Mouse (Mus musculus): ENCODE results near the gene Uchl3. TPM values are rescaled to one million over a fixed set of nuclear protein-coding genes. Genes with fewer than 3 reads are reported as not detected.

Uchl3 gene
- total RNA-seq, 2 experiments from 2014 or later = 61.7 to 64.5 TPM

DNA sequence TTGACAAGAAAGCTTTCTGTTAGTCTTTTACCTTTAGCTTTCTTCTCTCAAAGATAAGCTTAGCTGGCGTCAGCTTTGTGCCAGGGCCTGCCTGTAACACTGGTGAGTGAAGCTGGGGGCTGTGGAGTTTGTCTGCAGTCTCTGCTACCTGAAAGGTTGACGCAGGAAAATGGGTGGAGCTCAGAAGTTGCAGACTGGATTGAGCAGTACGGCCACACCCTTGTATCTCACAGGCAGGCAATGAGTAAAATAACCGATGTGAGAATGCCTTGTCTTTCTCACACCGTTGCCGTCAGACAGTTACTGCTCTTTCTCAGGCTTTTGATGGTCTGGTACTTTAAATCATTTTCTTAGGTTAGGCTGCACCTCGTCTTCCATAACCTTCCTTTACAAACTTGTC, 12.3 kb downstream of the Uchl3 start:
- no peak for DNase-seq (ENCODE audit: low spot score in 2 of 2)

DNA sequence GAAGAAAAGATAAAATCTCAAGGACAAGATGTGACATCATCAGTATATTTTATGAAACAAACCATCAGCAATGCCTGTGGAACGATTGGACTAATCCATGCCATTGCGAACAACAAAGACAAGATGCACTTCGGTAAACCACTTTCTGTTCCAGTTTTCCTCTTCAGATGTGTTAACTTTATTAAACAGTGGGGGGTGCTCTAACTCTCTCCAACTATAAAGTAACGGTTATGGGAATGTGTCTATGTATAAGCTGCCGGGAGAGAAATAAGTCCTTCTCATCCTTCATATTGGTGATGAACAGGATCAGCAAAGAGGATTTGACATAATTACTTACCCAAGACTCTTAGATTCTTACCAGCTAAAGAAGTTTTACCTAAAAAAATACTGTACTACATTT, 12.8 kb downstream of the Uchl3 start:
- DNase-seq (ENCODE audit: low spot score in 2 of 2) = no peak

DNA sequence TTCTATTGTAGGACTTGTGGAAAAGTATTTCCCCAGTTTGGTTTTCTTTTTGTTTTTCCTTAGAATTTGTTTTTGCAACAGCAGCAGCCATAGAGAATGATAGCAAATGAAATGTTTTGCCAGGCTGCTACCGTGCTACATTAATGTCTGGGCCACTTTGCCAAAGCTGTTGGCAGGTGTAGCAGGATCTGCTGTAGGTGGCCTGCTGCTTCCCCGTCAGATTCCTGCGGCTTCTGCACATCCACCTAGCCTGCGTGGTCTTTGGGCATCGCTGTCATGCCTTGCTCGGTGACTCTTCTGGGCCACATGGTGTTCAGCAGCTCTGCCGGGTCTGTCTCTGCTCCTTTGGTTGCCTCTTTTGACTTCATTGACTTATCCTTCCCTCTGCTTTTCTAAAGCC, 14.9 kb downstream of the Uchl3 start:
- no peak for DNase-seq (ENCODE audit: low spot score in 2 of 2)

DNA sequence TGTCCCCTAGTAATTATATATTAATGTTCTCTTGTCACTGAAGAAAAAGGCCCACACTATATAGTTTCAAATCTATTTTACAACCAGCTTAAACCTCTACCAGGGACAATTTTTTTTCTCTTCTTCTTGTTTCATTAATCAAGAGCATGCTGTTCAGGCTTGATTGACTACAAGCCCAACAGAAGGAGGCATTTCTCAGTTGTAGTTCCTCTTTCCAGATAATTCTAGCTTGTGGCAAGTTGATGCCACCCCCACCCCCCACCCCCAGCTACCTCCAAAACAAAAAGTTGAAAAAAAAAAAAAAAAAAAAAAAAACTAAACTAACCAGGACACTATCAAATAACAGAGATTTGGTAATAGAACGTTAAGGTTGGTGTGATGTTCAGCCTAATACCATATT, 18.5 kb downstream of the Uchl3 start:
- no peak for DNase-seq (ENCODE audit: low spot score in 2 of 2)

DNA sequence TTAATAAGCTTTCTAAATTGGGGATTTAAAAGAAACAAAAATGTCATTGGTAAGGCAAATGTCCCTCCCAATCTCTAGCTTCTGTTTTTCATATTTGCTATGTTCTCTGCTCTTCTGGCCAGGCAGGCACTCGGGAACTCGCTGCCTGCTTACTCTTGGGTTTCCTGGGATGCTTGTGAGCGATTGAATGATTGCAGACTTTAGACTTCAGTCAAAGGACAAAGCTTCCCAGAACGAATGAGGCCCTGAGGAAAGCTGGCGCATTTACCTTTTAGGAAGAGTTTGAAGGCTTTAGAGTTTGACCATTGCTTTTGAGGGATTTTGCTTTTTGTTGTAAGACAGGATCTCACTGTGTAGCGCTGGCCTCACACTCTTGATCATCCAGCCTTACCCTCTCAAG, 33.9 kb downstream of the Uchl3 start:
- DNase-seq (ENCODE audit: low spot score in 2 of 2) = no peak

DNA sequence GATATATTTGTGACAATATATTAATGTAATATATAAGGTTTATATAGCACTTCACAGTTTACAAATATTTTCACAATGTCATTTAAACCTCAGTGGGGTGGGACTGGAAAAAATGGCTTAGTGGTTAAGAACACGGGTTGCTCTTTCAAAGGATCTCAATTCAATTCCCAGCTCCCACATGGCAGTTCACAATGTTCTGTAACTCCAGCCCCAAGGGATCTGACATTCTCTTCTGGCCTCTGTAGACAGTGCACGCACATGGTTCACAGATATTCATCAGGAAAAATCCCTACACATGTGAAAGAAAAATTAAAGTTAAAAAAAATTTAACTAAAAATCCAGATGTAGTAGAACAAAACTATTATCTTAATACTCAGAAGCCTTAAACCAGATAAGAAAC, 34.6 kb downstream of the Uchl3 start:
- no peak for DNase-seq (ENCODE audit: low spot score in 2 of 2)

DNA sequence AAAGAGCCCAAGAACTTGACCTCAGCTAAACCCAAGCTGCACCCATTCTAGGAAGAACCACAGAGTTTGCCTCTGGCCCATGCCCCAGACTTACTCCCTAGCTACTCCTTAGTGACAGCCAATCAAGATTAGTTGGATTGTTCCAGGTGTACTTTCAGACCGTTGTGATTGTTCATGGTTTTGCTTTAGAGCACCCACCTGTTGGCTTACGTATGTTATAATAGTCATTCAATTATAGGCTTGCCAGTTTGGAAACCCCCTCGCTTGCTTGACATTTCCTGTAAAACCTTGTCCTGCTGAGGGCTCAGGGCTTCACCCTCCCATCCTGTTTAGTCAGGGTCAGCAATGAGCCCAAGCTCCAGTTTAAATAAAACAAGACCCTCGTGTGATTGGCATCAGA, 50.7 kb downstream of the Uchl3 start:
- no peak for DNase-seq (ENCODE audit: low spot score in 2 of 2)

DNA sequence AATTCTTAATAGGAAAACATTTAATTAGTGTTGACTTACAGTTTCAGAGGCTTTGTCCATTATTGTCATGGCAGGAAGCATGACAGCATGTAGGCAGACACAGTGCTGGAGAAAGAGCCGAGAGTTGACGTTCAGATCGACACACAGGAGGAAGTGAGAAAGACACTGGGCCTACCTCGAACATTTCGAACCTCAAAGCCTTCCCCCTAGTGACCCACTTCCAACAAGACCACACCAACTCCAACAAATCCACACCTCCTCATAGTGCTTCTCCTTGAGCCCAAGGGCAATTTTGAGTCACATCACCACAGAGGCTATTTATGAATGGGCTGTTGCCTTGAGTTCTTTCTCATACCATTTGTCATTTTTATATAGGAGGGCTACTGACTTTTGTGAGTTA, 53.3 kb downstream of the Uchl3 start:
- DNase-seq (ENCODE audit: low spot score in 2 of 2) = no peak

DNA sequence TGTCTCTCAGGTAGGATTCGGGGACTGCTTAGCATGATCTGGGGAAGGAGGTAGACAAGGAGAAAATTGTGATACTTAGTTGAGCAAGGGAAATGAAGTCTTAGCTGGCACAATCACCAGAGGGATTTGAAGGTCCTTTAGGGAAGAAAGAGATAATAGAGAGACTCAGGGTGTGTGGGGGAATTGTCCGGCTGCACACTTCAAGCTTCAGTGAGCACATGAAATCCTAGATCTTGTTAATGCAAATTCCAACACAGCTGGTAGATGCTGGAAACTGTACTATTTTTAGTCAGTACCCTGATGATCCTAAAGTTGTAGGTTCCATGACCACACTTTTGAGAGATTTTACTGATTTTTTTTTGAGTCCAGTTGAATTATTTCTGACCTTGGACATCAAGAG, 60.6 kb downstream of the Uchl3 start:
- DNase-seq (ENCODE audit: low spot score in 2 of 2) = no peak

DNA sequence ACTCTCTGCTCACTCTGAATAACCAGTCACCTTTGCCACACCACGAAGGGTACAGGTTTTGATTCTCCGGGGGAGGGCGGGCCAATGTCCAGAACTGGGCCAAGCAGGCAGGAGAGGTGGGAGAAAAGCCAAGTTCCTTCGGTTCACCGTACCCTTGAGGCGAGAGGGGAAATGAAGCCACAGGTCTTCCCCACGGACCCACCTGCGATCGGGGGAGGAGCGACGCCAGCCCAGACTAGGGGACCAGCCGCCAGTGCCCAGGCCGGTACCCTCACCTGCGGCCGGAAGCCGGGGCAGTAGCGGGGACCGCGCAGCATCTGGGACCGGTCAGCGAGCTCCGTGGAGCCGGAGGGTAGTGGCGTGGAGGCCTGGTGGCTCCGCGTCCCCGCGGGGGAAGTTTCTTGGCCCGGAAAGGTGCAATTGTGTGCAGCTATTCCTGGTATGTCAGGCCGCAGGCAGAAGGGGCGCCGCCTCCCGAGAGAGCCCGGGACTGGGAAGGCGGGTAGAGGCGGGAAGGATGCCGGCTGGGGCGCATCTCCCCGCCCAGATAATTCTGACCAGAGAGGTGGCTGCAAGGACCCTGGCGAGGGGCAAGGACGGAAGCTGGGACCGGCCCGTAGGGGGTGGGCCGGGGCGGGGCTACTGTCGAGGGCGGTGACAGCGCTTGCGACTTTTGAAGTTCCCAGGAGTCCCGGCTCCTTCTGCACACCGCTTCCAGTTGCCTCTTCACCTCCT, 75.6 kb downstream of the Uchl3 start, which contains the start of the genes Gm9922 and Lmo7:
TSS of gene Gm9922 (minus strand) at position 578 of the 735 bp plus-strand sequence.
TSS of gene Lmo7 (plus strand) at position 721 of the 735 bp plus-strand sequence.
- peak; percentile 9 to 10 for DNase-seq (ENCODE audit: low spot score in 2 of 2)

DNA sequence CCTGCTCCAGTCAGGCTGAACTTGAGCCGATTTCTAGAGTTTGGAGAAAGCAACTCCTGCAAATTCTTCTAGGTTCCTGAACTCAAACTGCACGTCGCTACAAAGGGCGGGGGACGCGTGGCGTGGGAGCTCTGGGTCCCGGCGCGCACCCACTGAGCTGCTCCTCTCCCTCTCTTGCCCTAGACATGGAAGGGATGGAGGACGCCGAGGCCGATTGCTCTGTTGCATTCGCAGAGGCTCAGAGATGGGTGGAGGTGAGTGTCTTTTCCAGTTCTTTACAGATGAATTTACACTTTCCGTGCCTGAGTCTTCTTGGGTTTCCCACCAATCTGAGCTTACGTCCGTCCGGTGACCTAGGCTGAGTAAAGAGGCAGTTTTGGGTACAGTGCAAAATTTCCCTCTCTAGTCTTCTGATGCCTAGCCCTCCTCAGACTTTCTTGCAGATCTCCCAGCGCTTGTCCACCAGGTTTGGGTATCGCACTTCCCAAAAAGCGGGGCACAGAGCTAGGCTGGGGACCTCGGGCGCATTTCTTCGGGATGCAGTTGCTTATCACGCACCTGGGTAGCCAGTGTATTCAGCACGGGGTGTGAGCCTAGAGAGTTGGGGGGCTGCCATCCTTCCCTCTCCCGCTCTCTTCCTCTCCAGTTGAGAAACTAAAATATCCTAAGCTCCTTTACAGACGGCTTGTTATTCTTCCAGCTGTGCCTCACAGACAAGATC, 76.4 kb downstream of the Uchl3 start:
- no peak for DNase-seq (ENCODE audit: low spot score in 2 of 2)

DNA sequence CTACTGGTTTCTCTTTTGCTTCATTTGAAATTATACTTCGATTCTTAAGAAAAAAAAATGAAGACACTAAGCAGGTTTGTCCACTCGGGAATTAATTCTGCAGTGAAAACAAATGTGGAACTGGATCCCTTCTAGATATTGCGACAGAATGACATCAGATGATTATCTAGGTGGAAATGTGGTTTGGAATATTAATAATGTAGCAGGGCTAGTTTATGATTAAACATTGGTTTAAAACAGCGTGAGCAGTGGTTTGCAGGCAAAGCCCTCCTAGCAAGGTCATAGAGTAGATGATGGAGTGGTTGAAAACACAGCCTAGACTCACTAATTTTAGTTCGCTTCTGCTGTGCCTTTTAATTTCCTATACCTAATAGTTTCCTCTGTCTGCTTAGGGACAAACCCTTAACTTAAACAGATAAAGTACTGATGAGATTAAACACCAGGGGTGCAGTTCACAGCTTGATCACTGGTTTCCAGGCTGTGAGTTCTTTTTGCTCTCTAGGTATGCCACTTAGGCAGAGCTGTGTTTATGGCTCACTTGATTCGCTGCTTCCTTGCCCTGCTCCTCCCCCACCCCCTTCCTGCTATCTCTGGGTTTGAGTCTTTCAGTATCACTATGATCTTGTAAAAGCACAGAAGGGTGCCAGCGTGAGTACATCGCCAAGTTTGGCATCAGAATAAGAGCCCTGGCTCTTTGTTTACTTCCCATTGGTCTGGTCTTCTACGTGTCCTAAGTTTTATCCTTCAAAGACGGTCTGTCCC, 80.0 kb downstream of the Uchl3 start:
- DNase-seq (ENCODE audit: low spot score in 2 of 2) = no peak

DNA sequence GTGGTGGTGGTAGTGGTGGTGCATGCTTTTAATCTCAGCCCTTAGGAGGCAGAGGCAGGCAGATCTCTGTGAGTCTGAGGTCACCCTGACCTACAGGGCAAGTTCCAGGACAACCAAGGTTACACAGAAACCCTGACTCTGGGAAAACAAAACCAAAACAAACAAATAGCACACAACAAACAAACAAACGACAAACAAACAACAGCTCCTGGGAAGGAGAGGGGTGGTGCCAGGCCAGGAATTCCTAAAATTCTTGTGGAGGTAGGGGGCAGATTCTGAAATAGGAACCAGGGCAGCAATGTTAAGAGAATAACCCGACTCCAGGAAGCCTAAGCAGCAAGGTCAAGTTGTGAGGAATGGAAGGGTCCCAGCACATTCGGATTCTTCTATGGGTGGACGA, 83.7 kb downstream of the Uchl3 start:
- DNase-seq (ENCODE audit: low spot score in 2 of 2) = no peak

Other genes starting within 250 kb of the Uchl3 start
- 10 to 100 TPM in 1 of 2 experiments, 1 to 10 TPM in 1; 8.8 to 12.0 TPM for gene Tbc1d4, start 44.8 kb upstream of the Uchl3 start, total RNA-seq (2021)
- gene Commd6, start 13.3 kb upstream of the Uchl3 start, total RNA-seq (2021) = 10 to 100 TPM; 56.3 to 57.5 TPM
- not detected for gene Gm9922, start 75.8 kb downstream of the Uchl3 start, total RNA-seq (2021)
- gene Lmo7, start 76.0 kb downstream of the Uchl3 start, total RNA-seq (2021) = 100 to 1,000 TPM; 113 to 131 TPM

All from layer of hippocampus, postnatal 14 days (tissue).